Mouse (Mus musculus): ENCODE measurements around the gene Slc27a5.

- TF ChIP-seq CTCF (conservative IDR thresholded peaks at IDR 0.05; ENCODE audit: low read length): no peak
- TF ChIP-seq NANOG (IDR thresholded peaks at IDR 0.05; ENCODE audit: borderline replicate concordance, low read length): no peak
Measured at GRCm38 (mm10) chr7:12987409-12988189, 10.4 kb downstream of the Slc27a5 start.

Measured in E14TG2a.4 (cell line).